Mouse (Mus musculus) bone marrow, adult 2 months (tissue): ENCODE results near the gene Abcg8. TPM values are rescaled to one million over a fixed set of nuclear protein-coding genes. Genes with fewer than 3 reads are reported as not detected.

ENCODE experiments used
- H3K27ac ChIP-seq: fragments of 200-500 bp; 2 replicates; pipeline ENCODE4 v1.5.1; 2012; ENCODE audit warnings: low read depth, mild to moderate bottlenecking, control low read depth, inconsistent platforms, low read length; ENCODE audit not compliant: control insufficient read depth, poor library complexity, insufficient read depth
- H3K4me1 ChIP-seq: fragments of 200-500 bp; 2 replicates; pipeline ENCODE4 v1.6.1; 2011; ENCODE audit warnings: low read length; ENCODE audit not compliant: control insufficient read depth, insufficient read depth
- H3K4me3 ChIP-seq: fragments of 200-500 bp; replicated peaks from 2 replicates; pipeline ENCODE3; 2011; ENCODE audit warnings: mild to moderate bottlenecking, low read depth, low read length, control low read depth; ENCODE audit not compliant: control insufficient read depth
- CTCF ChIP-seq: fragments of 200-500 bp; IDR thresholded peaks from 2 replicates; pipeline ENCODE4 v1.5.1; 2011; ENCODE audit warnings: low read length, control low read depth; ENCODE audit not compliant: control insufficient read depth, insufficient read depth
- POLR2A ChIP-seq: fragments of 200-500 bp; IDR thresholded peaks from 2 replicates; pipeline ENCODE4 v1.6.1; 2011; ENCODE audit warnings: low read depth, mild to moderate bottlenecking, control low read depth, low read length, borderline replicate concordance; ENCODE audit not compliant: control insufficient read depth
- WGBS: fragments of 180-500 bp; shearing (Covaris S2); methylation state at CpG from one replicate; pipeline ENCODE4 v1.1.7; 2018; 5-methylcytosine and 5-hydroxymethylcytosine counted together
- polyA plus RNA-seq: library from polyadenylated mRNA; stranded (reverse); fragments of >200 nt; gene quantifications from 2 replicates; pipeline ENCODE4 v1.2.4, GENCODE M21; 2011; ENCODE audit warnings: low replicate concordance; ENCODE audit not compliant: missing spikeins, insufficient read depth, insufficient read length

The Abcg8 gene
- polyA plus RNA-seq, 1 experiment: not detected

DNA sequence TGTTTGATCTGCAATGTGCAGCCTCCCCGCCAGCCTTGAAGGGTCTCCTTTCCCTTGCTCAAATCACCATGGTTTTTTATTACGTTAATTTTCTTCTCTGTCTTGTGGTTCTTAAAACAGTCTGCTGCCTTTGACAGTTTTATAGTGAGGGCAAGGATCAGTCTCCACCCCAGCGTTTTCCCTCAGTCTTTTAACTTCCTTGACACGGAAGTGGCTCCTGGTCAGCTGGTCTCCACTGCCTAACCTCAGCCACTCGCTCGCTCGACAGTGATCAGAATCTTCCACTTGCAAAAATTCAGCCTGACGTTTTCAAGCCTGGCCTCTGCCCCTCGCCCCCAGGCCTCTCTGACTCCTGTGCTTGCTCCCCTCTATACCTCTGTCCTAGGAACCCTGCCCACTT is 10.4 kb upstream of the Abcg8 start:
- TF ChIP-seq CTCF (no peak), POLR2A (no peak)
- WGBS: 25% methylated on average over 9 of the region's 9 CpGs
- Histone ChIP-seq H3K4me1 (peaks cover 1% of the 10 kb centered on the region; the same call in 1 of the 2 replicates), H3K27ac (no peak overlapping the region), H3K4me3 (no peak overlapping the region)

DNA sequence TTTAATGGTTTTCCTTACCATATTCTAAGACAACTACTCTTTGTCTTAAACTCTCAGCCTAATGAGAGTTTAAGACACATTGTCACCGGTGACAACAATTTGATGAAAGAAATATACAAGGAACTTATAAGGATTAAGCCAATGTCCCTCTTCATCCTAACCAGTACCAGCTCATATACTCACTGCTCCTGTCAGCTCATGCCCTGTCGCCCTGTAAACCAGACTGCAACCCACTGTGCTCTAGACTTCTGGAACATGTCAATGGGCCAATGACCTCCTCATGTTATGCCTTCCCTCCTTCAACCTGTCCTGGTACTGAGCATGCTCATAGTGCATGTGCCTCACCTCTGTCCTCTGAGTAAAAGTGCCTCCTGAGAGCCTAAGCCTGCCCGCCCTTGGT is 8.3 kb upstream of the Abcg8 start:
- TF ChIP-seq POLR2A (no peak), CTCF (no peak)
- Histone ChIP-seq H3K4me1 (no peaks in the 10 kb centered on the region; the same call in 1 of the 2 replicates), H3K4me3 (no peak overlapping the region), H3K27ac (no peak overlapping the region)
- 81% methylated on average over 3 of the region's 3 CpGs for WGBS

DNA sequence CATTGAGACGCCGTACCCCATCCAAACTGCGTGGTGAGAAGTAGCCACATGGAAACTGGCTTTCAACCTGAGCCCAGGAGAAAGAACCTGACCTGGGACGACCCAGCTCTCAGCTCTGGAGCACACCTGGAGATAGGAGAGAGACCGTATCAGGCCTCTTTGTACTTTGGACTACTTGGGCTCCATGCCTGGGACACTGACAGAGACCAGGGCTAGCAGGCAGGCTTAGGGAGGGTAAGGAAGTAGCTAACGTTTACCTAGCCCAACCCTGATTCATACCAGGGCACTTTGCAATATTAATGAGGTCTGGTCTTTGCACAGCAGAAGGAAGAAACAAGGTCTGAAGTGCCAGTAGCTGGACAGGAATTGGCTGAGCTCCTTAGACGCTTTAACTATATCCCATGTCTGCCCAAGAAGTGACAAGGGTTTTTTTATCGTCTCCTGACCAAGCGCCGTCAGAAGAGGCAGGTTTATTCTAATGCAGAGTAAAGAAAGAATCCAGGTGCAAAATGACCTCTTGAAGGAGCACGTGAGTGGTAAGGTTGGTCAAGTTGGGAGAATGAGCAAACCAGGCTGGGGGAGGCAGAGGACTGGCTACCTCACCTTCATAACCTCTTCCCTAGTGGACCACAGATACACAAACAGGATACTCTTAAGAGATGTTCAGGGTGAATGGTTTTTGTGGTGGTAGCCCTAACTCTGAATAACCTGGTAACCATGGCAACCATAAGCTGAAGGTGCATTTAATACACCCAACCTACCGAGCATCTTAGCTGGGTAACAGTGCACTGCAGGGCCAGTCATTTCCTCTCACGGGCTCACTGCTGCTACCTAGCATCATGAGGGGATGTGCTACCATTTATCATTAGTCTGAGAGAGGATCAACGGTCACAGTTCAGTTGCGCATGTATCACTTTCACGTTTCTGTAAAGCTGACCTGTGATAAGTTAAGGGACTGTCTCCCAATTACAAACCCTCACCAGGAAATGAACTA is 3.4 kb upstream of the Abcg8 start:
- Histone ChIP-seq H3K4me3 (no peak overlapping the region), H3K27ac (no peak overlapping the region), H3K4me1 (no peaks in the 10 kb centered on the region)
- no peak for TF ChIP-seq CTCF
- TF ChIP-seq POLR2A: no peak
- WGBS: 76% methylated on average over 16 of the region's 16 CpGs

DNA sequence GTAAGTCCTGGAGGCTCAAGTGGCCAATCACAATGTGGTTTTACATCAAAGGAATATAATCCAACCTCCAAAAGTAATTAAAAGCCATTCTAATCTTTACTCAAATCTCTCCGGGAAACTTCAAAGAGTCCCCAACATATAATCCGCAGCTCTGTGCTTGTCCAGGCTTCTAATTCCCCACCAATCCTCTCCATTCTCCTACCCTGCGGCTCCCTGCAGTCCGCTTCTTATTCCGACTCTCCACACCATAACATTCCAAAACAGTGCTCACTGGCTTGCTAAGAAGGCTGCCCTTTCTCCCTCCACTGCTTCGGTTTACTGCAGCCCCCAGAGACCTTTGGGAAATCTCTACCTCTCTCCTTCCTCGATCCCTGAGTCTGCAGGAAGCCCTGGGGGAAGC is 2.1 kb upstream of the Abcg8 start:
- Histone ChIP-seq H3K4me1 (no peaks in the 10 kb centered on the region), H3K4me3 (no peak overlapping the region), H3K27ac (no peak overlapping the region)
- TF ChIP-seq CTCF (no peak), POLR2A (no peak)
- WGBS: 71% methylated on average over 7 of the region's 7 CpGs

DNA sequence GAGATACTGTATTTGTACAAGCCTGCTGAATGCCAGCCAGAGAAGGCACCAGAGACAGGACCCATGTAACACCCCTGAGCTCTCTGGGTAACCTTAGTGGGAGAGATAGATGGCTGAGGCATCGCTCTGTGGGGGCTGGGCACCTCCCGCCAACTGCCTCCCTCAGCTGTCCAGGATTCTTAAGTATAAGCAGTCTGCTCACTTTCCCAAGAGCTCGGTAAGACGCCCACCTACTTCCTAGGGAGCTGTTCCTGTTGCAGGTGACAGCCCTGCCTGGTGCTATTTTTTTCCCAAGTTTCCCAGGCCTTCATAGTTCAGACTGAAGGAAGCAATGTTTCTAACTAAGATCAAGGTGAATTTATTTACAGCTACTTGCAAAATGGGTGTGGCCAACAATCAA is 898 bp upstream of the Abcg8 start:
- Histone ChIP-seq H3K4me1 (no peaks in the 10 kb centered on the region), H3K27ac (no peak overlapping the region), H3K4me3 (no peak overlapping the region)
- TF ChIP-seq POLR2A: no peak
- WGBS: 70% methylated on average over 4 of the region's 4 CpGs

DNA sequence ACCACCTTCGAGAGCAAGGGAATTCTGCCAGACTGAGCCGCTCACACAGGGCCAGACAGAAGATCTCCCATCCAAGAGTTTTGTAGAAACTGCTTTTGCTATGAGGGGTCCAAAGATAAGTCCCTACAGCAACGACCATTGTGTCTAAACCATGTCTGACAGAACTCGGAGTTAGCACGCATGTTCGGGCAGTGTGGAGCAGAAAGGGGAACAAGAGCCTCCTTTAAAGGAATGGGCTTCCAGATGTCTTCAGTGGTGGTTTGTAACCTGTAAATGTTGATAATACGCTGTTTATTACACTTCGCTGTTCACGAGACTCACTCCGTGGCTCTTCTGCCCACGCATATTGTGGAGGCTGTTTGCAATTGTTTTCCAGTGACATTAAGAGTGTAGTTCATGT is 1.5 kb downstream of the Abcg8 start:
- H3K4me1 ChIP-seq: no peaks in the 10 kb centered on the region
- no peak overlapping the region for H3K27ac ChIP-seq
- 25% methylated on average over 11 of the region's 11 CpGs for whole genome bisulfite sequencing
- no peak for TF ChIP-seq POLR2A
- no peak for TF ChIP-seq CTCF
- H3K4me3 ChIP-seq: no peak overlapping the region

DNA sequence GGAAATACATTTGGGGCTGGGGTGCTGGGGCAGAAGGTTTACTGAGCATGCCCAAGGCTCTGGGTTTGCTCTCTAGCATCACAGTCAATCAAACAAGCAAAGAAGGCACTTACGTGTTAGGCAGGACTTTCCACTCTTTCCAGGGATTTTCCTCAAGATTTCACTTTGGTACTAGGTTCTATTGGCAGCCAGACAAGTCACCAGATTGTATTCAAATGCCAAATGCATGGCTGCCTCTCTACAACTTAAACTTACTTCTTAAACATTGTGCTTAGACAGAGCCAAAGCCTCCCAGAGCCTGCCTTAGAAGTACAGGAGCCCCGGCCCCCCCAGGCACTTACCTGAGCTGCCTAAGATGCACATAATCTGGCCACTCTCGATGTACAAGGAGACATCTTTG is 5.6 kb downstream of the Abcg8 start:
- H3K4me3 ChIP-seq: no peak overlapping the region
- no peak overlapping the region for H3K27ac ChIP-seq
- WGBS: 73% methylated on average over 3 of the region's 3 CpGs
- TF ChIP-seq CTCF (no peak), POLR2A (no peak)
- no peaks in the 10 kb centered on the region for H3K4me1 ChIP-seq

DNA sequence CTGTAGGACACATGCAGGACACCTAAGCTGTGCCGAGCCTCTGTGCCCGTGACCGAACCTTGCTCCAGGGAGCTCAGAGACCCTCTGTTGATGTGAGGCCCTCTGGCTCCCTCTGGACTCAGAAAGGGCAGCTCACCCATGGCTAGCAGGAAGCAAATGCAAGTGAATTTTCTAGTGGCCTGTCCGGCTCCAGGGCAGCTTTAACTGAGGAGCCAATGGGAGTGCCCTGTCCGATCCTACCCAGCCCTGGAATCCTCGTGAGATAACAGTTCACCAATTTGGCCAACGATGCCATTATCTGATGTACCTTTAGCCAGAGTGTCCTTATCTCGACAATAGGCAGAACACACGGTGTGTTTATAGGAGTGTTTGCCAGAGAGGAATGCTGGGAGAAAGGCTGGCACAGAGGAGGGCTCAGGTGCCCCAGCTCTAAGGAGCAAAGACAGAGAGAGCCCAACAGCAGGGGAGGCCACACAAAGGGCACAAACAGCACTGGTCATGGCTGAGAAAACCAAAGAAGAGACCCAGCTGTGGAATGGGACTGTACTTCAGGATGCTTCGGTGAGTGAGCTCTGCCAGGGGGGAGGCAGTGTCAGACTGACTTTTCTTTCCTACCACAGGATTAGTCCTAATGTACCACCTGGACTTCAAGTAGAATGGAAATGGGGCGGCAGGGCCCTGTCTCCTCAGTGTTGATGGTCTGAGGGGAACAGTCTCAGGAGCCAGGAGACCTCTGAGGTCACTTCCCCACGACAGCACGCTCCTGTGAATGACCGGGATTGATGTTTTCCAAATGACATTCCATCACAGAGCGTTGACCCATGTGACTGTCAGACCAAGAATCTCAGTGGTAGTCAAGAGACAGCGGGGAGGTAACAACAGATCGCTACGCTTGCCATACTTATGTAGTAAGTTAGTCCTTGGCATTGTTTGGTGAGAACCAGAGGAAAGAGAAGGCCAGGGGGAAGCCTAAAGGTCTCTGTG is 6.9 kb downstream of the Abcg8 start, which contains the start of gene Abcg5:
Gene Abcg5 (minus strand): TSS at position 278 of the 984 bp plus-strand sequence.
- WGBS: 80% methylated on average over 18 of the region's 18 CpGs
- Histone ChIP-seq H3K27ac (no peak within 1 kb of the TSS), H3K4me3 (no peak within 1 kb of the TSS), H3K4me1 (no peaks in the 10 kb centered on the region)
- TF ChIP-seq CTCF (no peak), POLR2A (no peak)
